Mouse (Mus musculus) c-Kit-positive CD71-positive TER-119-positive erythroid progenitor cells, embryonic 14.5 days (primary cell): ENCODE measurements at regions not wholly inside any gene's neighbourhood (a gene's known extent, or its start where the extent isn't known, plus 50 kb on each side); places are given as distances from the start of the nearest gene placed in this dataset.

Experiments used
- DNase-seq: peaks from one replicate; pipeline ENCODE4 v3.0.0-alpha.2; 2013; ENCODE audit warnings: low spot score

DNA sequence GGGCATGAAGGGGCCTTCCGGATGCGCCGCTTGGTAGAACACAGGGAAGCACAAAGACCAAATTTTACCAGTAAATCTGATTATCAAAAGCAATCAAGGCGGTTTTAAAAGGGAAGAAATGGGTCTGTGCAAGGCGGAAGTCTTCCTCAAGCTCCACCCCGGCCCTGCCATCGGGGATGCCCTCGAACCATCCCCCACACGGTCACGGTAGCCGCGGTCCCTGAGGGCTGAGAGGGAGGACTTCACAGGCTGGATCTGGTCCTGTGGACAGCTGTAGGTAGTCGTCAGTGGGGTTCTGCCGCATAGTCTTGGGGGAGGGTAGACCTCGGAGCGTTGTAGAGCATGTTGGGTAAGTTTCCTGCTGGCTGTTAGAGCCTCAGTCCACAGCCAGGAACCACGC, 104.9 kb downstream of the Tpra1 start:
- no peak for DNase-seq

DNA sequence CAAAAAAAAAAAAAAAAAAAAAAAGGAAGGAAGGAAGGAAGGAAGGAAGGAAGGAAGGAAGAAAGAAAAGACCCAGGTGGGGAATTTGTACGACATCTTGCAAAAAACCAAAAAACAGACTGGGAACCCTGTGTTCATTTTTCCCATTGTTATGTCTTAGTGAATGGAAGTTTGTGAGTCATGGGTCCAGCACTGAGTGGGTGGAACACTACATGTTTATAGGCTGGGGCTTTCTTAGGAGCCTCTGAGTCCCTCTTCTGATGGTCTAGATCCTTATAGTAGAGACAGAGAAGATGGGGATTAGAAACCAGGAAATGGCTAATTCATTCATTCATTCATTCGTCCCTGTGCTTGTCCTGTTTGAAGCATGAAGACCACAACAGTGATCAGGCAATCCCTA, 105.5 kb downstream of the Tpra1 start:
- no peak for DNase-seq

GRCm38 (mm10) chr6:89008614-89009171, 106.6 kb downstream of the Tpra1 start:
- no peak for DNase-seq

GRCm38 (mm10) chr6:89012998-89013689, 111.1 kb downstream of the Tpra1 start:
- no peak for DNase-seq

DNA sequence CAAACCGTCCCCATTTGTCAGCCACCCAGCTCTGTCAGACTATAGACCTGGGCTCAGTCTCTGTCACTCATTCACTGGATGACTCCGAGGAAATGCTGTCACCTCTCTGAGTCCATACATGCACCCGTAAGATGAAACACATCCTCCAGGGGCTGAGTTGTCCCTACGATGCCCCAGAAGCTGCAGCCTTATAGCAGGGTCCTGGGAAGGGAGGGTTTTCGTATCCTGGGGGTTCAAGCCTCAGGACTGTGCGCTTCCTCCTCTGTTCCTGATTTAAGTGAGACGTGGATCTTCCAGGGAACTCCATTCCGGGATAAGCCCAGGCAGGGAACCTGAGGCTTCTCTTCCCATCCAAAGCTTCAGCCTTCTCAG, 111.6 kb downstream of the Tpra1 start:
- no peak for DNase-seq

DNA sequence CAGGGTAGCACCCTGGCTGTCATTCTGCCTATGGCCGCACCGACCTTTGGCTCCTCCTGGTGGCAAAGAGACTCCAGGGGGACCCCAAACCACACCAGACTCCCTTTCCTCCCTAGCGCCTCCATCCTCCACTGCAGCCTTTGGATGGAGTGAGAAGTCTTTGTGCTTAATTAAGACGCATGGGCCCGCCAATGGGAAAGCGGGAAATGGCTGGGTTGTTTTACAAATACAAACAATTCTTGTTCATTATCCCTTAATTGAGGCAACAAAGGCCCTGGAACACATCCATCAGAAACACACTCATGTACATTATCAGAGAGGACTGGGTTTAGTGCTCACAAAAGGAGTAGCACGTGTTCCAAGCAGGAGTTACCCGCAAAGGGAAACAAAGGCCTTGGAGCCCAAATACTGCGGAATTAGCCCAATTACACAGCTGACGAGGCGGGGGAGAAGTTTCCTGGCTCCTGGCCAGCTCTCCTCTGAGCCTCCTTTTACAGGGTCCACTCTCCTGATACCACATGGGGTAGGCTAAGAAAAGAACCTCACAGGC, 122.1 kb downstream of the Tpra1 start:
- no peak for DNase-seq

- DNase-seq: no peak
Measured at GRCm38 (mm10) chr6:89033433-89034298, 131.6 kb downstream of the Tpra1 start.

DNA sequence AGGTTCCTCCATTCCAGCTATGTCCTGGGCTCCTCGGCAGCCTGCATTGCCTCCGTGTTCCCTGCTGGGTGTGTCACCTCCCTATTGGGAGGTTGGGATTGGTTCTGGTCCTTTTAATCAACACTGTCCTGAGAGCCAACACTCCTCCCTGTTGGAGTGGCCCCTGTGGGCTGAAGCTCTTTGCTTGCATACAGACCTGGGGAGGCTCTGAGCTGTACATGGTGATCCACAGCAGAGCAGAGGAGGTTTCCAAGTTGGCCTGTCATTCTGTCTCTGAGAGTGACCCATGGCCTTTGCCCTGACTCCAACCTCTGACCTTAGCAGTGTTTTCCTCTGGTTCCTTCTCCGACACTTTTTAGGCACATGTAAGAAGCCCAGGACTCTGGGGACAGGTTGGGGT, 132.4 kb downstream of the Tpra1 start:
- DNase-seq: no peak

- DNase-seq: no peak
Measured at GRCm38 (mm10) chr6:89035061-89035835, 133.2 kb downstream of the Tpra1 start.

DNA sequence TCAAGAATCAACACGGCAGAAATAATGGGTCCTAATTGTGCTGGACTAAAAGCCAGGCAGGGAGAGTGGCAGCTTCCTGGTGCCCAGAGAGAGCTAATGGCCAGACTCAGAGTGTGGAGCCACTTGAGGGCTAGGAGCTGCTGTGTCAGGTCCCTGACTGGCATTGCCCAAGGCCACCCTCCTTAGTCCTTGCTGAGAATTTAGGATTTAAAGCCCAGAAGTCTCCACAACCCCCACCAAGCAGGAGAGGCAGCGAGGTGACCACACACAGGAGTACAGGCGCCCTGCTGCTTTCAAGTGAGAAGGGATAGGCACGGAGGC, 133.7 kb downstream of the Tpra1 start:
- no peak for DNase-seq

DNA sequence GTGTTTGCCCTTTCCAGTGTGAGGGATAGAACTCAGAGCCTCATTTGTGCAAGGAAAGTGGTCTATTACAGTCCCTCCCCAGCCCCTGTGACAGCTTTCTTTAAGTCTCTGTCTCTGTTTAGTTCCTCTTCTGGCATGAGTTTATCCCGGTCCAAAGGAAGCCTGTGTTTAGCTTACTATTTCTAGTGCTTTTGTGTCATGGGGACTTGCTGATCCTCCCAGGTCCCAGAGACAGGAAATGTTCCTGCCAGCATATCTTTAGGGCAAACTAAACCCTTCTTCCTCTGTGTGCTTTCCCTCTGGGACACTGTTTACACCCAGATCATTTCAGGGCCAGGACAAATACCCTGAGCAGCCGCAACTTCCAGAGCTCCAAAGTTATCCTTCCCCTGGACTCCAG, 135.3 kb downstream of the Tpra1 start:
- no peak for DNase-seq

- no peak for DNase-seq
Measured at GRCm38 (mm10) chr6:89037901-89038300, 135.8 kb downstream of the Tpra1 start.

GRCm38 (mm10) chr6:89040919-89041318, 138.9 kb downstream of the Tpra1 start:
- DNase-seq: no peak

DNA sequence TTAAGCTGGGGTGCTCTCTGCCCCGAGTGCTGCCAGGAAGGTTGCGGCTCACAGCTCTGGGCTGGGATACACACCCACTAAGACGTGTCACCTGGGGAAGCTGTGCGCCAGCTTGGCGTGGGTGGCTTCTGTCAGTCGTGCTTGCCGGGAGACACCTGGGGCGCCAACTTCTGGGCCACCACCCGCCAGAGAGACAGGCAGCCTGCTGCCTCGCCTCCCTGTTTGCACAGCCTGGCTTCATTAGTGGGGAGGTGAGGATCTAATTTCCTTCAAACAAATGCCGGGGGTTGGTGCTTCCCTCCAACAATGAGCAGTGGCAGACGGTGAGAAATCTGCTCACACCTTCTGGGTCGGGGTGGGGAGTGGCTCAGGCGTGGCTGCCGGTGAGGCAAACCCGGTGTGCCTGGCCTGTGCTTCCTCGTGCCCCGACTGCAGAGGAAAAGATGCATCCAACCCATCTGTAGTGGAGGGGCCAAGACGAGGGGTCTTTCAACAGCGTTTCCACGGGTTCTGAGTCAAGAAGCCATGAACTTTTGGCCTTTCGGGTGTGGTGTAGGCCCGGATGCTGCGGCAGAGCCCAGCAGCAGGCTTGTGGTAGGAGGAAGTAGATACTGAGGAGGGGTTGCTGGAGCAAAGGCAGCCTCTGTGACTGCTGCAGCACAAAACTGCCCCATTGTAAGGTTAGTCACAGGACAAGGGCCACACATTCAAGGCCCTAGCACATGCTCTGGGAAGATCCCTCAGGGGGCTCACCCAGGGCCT, 140.6 kb downstream of the Tpra1 start:
- no peak for DNase-seq

DNA sequence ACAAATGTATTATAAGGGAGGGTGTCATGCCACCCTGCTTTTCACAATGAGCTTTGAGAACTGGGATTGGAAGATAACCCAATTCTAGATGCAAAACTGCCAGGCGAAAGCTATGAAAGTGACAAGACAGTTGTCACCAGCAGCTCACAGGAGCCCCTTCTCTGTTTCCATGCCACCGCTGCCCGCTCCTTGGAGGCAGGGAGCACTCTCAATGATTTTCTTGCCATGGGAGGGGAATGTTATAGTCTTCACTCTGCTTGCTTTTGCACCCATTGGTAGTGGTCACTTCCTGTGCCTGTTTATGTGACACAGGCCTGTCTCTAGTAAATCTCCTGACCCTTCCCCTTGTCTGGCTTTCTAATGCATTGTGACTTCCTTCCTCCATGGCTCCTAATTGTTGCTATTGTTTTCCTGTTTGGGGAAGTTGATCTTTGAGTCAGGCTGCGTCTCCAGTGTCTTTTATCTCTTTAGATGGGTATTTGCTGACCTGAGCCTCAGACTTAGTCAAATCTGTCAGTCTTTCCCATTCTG, 143.4 kb downstream of the Tpra1 start:
- no peak for DNase-seq

DNA sequence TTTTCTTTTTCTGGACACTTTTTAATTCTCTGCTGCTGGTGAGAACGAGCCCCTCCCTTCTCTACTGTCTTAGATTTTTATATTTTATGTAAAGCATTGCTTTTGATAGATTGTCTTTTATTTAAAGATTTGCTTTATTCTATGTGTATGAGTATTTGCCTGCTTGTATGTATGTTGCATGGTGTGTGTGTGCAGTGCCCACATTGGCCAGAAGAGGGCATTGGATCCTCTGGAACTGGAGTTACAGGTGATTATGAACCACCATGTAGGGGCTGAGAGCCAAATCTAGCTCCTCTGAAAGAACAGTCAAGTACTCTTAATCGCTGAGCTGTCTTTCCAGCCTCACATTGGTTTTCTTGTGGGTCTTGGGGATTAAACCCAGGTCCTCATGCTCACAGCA, 144.4 kb downstream of the Tpra1 start:
- no peak for DNase-seq

DNA sequence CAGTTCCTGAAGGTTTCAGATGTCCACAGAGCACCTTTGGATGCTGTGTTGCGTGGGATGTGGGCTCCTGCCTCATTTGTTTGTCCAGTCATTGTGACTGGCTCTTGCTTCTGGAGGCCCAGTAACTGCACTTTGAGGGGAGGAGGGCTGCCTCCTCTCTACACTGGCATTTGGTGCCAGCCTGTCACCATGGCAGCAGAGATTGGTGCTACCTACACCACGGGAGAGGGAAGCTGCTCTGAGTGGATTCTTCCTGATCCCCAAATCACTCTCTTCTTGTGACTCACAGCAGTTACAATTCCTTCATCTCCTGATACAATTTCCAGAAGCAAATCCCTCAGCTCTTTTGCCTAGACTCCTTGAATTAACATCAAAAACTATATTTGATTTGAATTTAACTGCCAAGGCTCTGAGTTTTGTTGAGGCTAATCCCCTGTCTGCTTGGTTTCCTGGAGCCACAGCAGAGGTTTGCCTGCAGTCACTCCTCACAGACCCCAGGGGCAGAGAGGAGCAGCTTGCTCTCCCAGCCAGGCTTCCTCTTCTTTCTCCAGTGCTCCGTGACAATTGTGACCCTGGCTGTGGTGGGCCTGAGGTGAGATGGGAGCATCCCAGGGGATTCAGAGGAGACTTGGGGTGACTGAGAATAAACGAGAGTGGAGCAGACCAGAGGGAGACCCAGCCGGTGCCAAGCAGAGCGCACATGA, 145.7 kb downstream of the Tpra1 start:
- DNase-seq: no peak

DNA sequence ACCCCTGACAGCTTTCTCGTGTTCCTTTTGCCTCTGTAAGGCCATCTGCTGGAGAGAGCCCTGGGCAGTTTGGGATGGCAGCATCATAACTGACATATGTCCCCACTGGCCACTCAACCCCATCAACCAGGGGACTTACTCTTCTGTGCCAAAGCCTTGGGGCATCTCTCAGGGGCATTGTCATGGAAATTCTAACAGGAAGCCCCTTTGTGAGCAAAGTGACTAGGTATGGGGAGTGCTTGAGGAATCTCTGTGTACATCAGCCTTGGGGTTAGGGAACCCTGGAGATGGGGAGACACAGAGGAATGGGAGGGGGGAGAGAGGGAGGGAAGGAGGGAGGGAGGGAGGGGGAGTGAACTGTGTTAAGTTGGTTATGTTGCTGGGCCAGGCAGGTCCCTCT, 147.2 kb downstream of the Tpra1 start:
- DNase-seq: no peak

GRCm38 (mm10) chr6:89050575-89051270, 148.7 kb downstream of the Tpra1 start:
- no peak for DNase-seq
